Mouse (Mus musculus): ENCODE measurements around the gene Rpgr. TPM values are rescaled to one million over a fixed set of nuclear protein-coding genes. Genes with fewer than 3 reads are reported as not detected.

Rpgr gene
- total and polyA plus RNA-seq, 2 experiments from 2014 or later: 7.6 to 12.7 TPM

GRCm38 (mm10) chrX:10062201-10062600 lies 154.5 kb downstream of the Rpgr start:
- no peak for DNase-seq (ENCODE audit: low spot score)
- no peaks in the 10 kb centered on the region for H3K27me3 ChIP-seq (ENCODE audit: control insufficient read depth, insufficient read depth, low read length)
- 66% methylated on average over 4 of the region's 4 CpGs for WGBS
- ATAC-seq (ENCODE audit: insufficient read depth, low read depth): no peak
- no peaks in the 10 kb centered on the region for H3K9me3 ChIP-seq (replicated peaks; ENCODE audit: control insufficient read depth, low read length)
- no peaks in the 10 kb centered on the region for H3K36me3 ChIP-seq (replicated peaks; ENCODE audit: control insufficient read depth, insufficient read depth, low read length)
- no peak overlapping the region for H3K4me3 ChIP-seq (ENCODE audit: low read depth, low read length)
- H3K9ac ChIP-seq (replicated peaks; ENCODE audit: low read depth, low read length): no peak overlapping the region
- H3K27ac ChIP-seq (ENCODE audit: low read depth): no peak overlapping the region
- no peak overlapping the region for H3K4me2 ChIP-seq (ENCODE audit: low read depth, low read length)
- no peak for TF ChIP-seq EP300 (IDR thresholded peaks at IDR 0.05; ENCODE audit: low read depth)
- no peak for TF ChIP-seq CTCF (IDR thresholded peaks at IDR 0.05; ENCODE audit: low read depth)
- no peaks in the 10 kb centered on the region for H3K4me1 ChIP-seq (ENCODE audit: control insufficient read depth, insufficient read depth)

- Histone ChIP-seq H3K4me3 (ENCODE audit: low read depth, low read length) (no peak overlapping the region), H3K27me3 (ENCODE audit: control insufficient read depth, insufficient read depth, low read length) (no peaks in the 10 kb centered on the region), H3K9me3 (replicated peaks; ENCODE audit: control insufficient read depth, low read length) (no peaks in the 10 kb centered on the region), H3K4me1 (ENCODE audit: control insufficient read depth, insufficient read depth) (no peaks in the 10 kb centered on the region), H3K4me2 (ENCODE audit: low read depth, low read length) (no peak overlapping the region), H3K36me3 (replicated peaks; ENCODE audit: control insufficient read depth, insufficient read depth, low read length) (no peaks in the 10 kb centered on the region), H3K9ac (replicated peaks; ENCODE audit: low read depth, low read length) (no peak overlapping the region), H3K27ac (ENCODE audit: low read depth) (no peak overlapping the region)
- TF ChIP-seq EP300 (IDR thresholded peaks at IDR 0.05; ENCODE audit: low read depth): no peak
- DNase-seq (ENCODE audit: low spot score) (no peak), ATAC-seq (ENCODE audit: insufficient read depth, low read depth) (no peak)
These were observed 182.1 kb downstream of the Rpgr start for GRCm38 (mm10) chrX:10034666-10035065.

Other genes starting within 250 kb of the Rpgr start
- gene Srpx, start 99.2 kb downstream of the Rpgr start, total RNA-seq (2014; rRNA removed; ENCODE audit: low replicate concordance): 10.2 and 10.8 TPM in 2 replicates
- gene Srpx, start 99.2 kb downstream of the Rpgr start, polyA plus RNA-seq (2015; fragmentation: Nextera tagmentation; extraction: Ambion mirVana): 8.9 and 12.5 TPM in 2 replicates
- not detected in 2 replicates for gene Otc, start 35.4 kb upstream of the Rpgr start, total RNA-seq (2014; rRNA removed; ENCODE audit: low replicate concordance)
- not detected in 2 replicates for gene Otc, start 35.4 kb upstream of the Rpgr start, polyA plus RNA-seq (2015; fragmentation: Nextera tagmentation; extraction: Ambion mirVana)